Mouse (Mus musculus): ENCODE data around the gene Gm3194.
"Not testable (repeated sequence)": the region's sequence is repeated elsewhere in the genome, so short reads cannot be mapped to it uniquely, and the experiment has no call there.

Gm3194 gene

GRCm38 (mm10) chr14:5455367-5455766, at the start of gene Gm3194:
Gene Gm3194, minus strand, starts transcription at chr14:5455467.
- not testable (repeated sequence) for DNase-seq (ENCODE audit: extremely low spot score, low spot score)

- DNase-seq (ENCODE audit: extremely low spot score, low spot score), result not testable (repeated sequence)
Measured at GRCm38 (mm10) chr14:5501374-5501773, 46.1 kb upstream of the Gm3194 start, which contains the start of gene Gm3488. Gene Gm3488, plus strand, starts transcription at chr14:5501674.

GRCm38 (mm10) chr14:5483907-5484306, 28.6 kb upstream of the Gm3194 start, which contains the start of gene Gm3187:
Gene Gm3187, plus strand, starts transcription at chr14:5484207.
- not testable (repeated sequence) for DNase-seq (ENCODE audit: extremely low spot score, low spot score)

- DNase-seq (ENCODE audit: extremely low spot score, low spot score), result not testable (repeated sequence)
Measured at GRCm38 (mm10) chr14:5477730-5478129, 22.5 kb upstream of the Gm3194 start, which contains the start of gene Gm8246. Gene Gm8246, minus strand, starts transcription at chr14:5477830.

GRCm38 (mm10) chr14:5460469-5460868, 5.2 kb upstream of the Gm3194 start:
- not testable (repeated sequence) for DNase-seq (ENCODE audit: extremely low spot score, low spot score)

GRCm38 (mm10) chr14:5388949-5389348, 66.3 kb downstream of the Gm3194 start, which contains the start of gene Gm3500:
Gene Gm3500, minus strand, starts transcription at chr14:5389049.
- DNase-seq (ENCODE audit: extremely low spot score, low spot score), result not testable (repeated sequence)

All from neural tube, embryonic 10.5 days (tissue).